Mouse (Mus musculus) liver, embryonic 16.5 days (tissue): ENCODE results near the gene Col4a1. TPM values are rescaled to one million over a fixed set of nuclear protein-coding genes. Genes with fewer than 3 reads are reported as not detected.

Experiments used
- ATAC-seq: fragments of 200-750 bp; cut with Nextera tagmentation; 2 replicates; pipeline ENCODE4 v1.8.0; 2017; ENCODE audit warnings: low read depth, mild to moderate bottlenecking, moderate number of reproducible peaks, moderate library complexity
- H3K27ac ChIP-seq: fragments of 300-500 bp; sonication (generic); 2 replicates; pipeline ENCODE4 v1.5.1; 2014; ENCODE audit warnings: mild to moderate bottlenecking, low read length
- H3K27me3 ChIP-seq: fragments of 300-500 bp; sonication (generic); 2 replicates; pipeline ENCODE4 v1.6.1; 2014; ENCODE audit warnings: low read depth, low read length, mixed read lengths; ENCODE audit not compliant: control insufficient read depth, insufficient read depth
- H3K36me3 ChIP-seq: fragments of 300-500 bp; sonication (generic); 2 replicates; pipeline ENCODE4 v1.6.1; 2014; ENCODE audit warnings: mild to moderate bottlenecking; ENCODE audit not compliant: control insufficient read depth, insufficient read depth
- H3K4me1 ChIP-seq: fragments of 300-500 bp; sonication (generic); 2 replicates; pipeline ENCODE4 v1.6.1; 2014; ENCODE audit warnings: low read depth, low read length, mixed read lengths; ENCODE audit not compliant: control insufficient read depth
- H3K4me2 ChIP-seq: fragments of 300-500 bp; sonication (generic); 2 replicates; pipeline ENCODE4 v1.6.1; 2014; ENCODE audit warnings: low read depth, low read length, mixed read lengths
- H3K4me3 ChIP-seq: fragments of 300-500 bp; sonication (generic); 2 replicates; pipeline ENCODE4 v1.5.1; 2014; ENCODE audit warnings: low read depth, mild to moderate bottlenecking, low read length
- H3K9ac ChIP-seq: fragments of 300-500 bp; sonication (generic); 2 replicates; pipeline ENCODE4 v1.6.1; 2014; ENCODE audit warnings: low read depth, low read length
- H3K9me3 ChIP-seq: fragments of 300-500 bp; sonication (generic); replicated peaks from 2 replicates; pipeline ENCODE4 v1.6.1; 2016; ENCODE audit warnings: low read length; ENCODE audit not compliant: control insufficient read depth
- WGBS: fragments of 180-500 bp; shearing (Covaris S2); extraction: QIAGEN DNeasy Blood & Tissue Kit; methylation state at CpG from one replicate; pipeline ENCODE4 v1.1.7; 2014; ENCODE audit not compliant: insufficient replicate concordance; 5-methylcytosine and 5-hydroxymethylcytosine counted together
- polyA plus RNA-seq: library from polyadenylated mRNA; unstranded; fragments of >200 nt; fragmentation: Nextera tagmentation; extraction: Ambion mirVana; gene quantifications from 2 replicates; pipeline ENCODE4 v1.2.1, GENCODE M21; 2015

The Col4a1 gene
- 21.1 and 25.7 TPM in 2 replicates for polyA plus RNA-seq

- 1% methylated on average over 80 of the region's 87 CpGs for WGBS
- Histone ChIP-seq H3K9ac (peak within 1 kb of the TSS; percentile 51), H3K9me3 (no peaks in the 10 kb centered on the region), H3K27ac (no peak within 1 kb of the TSS), H3K27me3 (peaks cover 40% of the 10 kb centered on the region), H3K36me3 (no peaks in the 10 kb centered on the region), H3K4me1 (no peaks in the 10 kb centered on the region), H3K4me2 (peak within 1 kb of the TSS; percentile 59), H3K4me3 (peak within 1 kb of the TSS; percentile 56)
- ATAC-seq = peak; percentile 65
Measured at GRCm38 (mm10) chr8:11312349-11313175, at the start of gene Col4a1, which contains the start of gene Col4a2. TSS of gene Col4a1 (minus strand) at chr8:11312826. TSS of gene Col4a2 (plus strand) at chr8:11312805.

- H3K36me3 ChIP-seq = no peaks in the 10 kb centered on the region
- no peak overlapping the region for H3K4me3 ChIP-seq
- no peaks in the 10 kb centered on the region for H3K9me3 ChIP-seq
- 51% methylated on average over 9 of the region's 9 CpGs for whole genome bisulfite sequencing
- H3K27me3 ChIP-seq = no peaks in the 10 kb centered on the region
- H3K4me2 ChIP-seq = no peak overlapping the region
- H3K27ac ChIP-seq = no peak overlapping the region
- no peaks in the 10 kb centered on the region for H3K4me1 ChIP-seq
- no peak overlapping the region for H3K9ac ChIP-seq
- no peak for ATAC-seq
Measured at GRCm38 (mm10) chr8:11361546-11362277, 49.1 kb upstream of the Col4a1 start.

GRCm38 (mm10) chr8:11359846-11360245 lies 47.2 kb upstream of the Col4a1 start:
- WGBS = 64% methylated on average over 5 of the region's 5 CpGs
- no peak overlapping the region for H3K9ac ChIP-seq
- no peak for ATAC-seq

GRCm38 (mm10) chr8:11357921-11358436 lies 45.4 kb upstream of the Col4a1 start:
- no peak for ATAC-seq
- WGBS = 30% methylated on average over 7 of the region's 7 CpGs

More at GRCm38 (mm10) chr8:11359846-11360245, 47.2 kb upstream of the Col4a1 start:
- Histone ChIP-seq H3K9me3 (no peaks in the 10 kb centered on the region), H3K4me2 (no peak overlapping the region), H3K4me1 (no peaks in the 10 kb centered on the region), H3K27ac (no peak overlapping the region), H3K27me3 (no peaks in the 10 kb centered on the region), H3K36me3 (no peaks in the 10 kb centered on the region), H3K4me3 (no peak overlapping the region)

GRCm38 (mm10) chr8:11356776-11357175 lies 44.1 kb upstream of the Col4a1 start:
- Histone ChIP-seq H3K4me2 (no peak overlapping the region), H3K9ac (no peak overlapping the region), H3K4me3 (no peak overlapping the region), H3K4me1 (no peaks in the 10 kb centered on the region), H3K27me3 (no peaks in the 10 kb centered on the region), H3K27ac (no peak overlapping the region), H3K36me3 (no peaks in the 10 kb centered on the region), H3K9me3 (no peaks in the 10 kb centered on the region)
- WGBS = 32% methylated on average over 8 of the region's 8 CpGs
- no peak for ATAC-seq

More at GRCm38 (mm10) chr8:11357921-11358436, 45.4 kb upstream of the Col4a1 start:
- no peaks in the 10 kb centered on the region for H3K4me1 ChIP-seq
- H3K36me3 ChIP-seq = no peaks in the 10 kb centered on the region
- no peak overlapping the region for H3K4me3 ChIP-seq
- H3K9ac ChIP-seq = no peak overlapping the region
- H3K4me2 ChIP-seq = no peak overlapping the region
- H3K27ac ChIP-seq = no peak overlapping the region
- no peaks in the 10 kb centered on the region for H3K9me3 ChIP-seq
- H3K27me3 ChIP-seq = no peaks in the 10 kb centered on the region

- WGBS = 77% methylated on average over 3 of the region's 3 CpGs
- ATAC-seq = no peak
Measured at GRCm38 (mm10) chr8:11355900-11356299, 43.3 kb upstream of the Col4a1 start.

GRCm38 (mm10) chr8:11354800-11355451 lies 42.3 kb upstream of the Col4a1 start:
- 68% methylated on average over 8 of the region's 8 CpGs for WGBS
- H3K27ac ChIP-seq = no peak overlapping the region
- no peaks in the 10 kb centered on the region for H3K4me1 ChIP-seq
- H3K27me3 ChIP-seq = no peaks in the 10 kb centered on the region
- H3K9me3 ChIP-seq = no peaks in the 10 kb centered on the region
- ATAC-seq = no peak
- no peak overlapping the region for H3K4me2 ChIP-seq
- no peak overlapping the region for H3K9ac ChIP-seq
- no peaks in the 10 kb centered on the region for H3K36me3 ChIP-seq
- H3K4me3 ChIP-seq = no peak overlapping the region

More at GRCm38 (mm10) chr8:11355900-11356299, 43.3 kb upstream of the Col4a1 start:
- H3K4me2 ChIP-seq = no peak overlapping the region
- H3K27ac ChIP-seq = no peak overlapping the region
- H3K4me3 ChIP-seq = no peak overlapping the region
- no peaks in the 10 kb centered on the region for H3K9me3 ChIP-seq
- no peak overlapping the region for H3K9ac ChIP-seq
- H3K36me3 ChIP-seq = no peaks in the 10 kb centered on the region
- no peaks in the 10 kb centered on the region for H3K4me1 ChIP-seq
- H3K27me3 ChIP-seq = no peaks in the 10 kb centered on the region

GRCm38 (mm10) chr8:11352514-11352913 lies 39.9 kb upstream of the Col4a1 start:
- no peak overlapping the region for H3K9ac ChIP-seq
- no peaks in the 10 kb centered on the region for H3K9me3 ChIP-seq
- no peak overlapping the region for H3K4me2 ChIP-seq
- no peak overlapping the region for H3K4me3 ChIP-seq
- H3K27me3 ChIP-seq = no peaks in the 10 kb centered on the region
- no peaks in the 10 kb centered on the region for H3K4me1 ChIP-seq
- no peak overlapping the region for H3K27ac ChIP-seq
- 52% methylated on average over 11 of the region's 11 CpGs for WGBS
- H3K36me3 ChIP-seq = no peaks in the 10 kb centered on the region
- ATAC-seq = no peak
